Mouse (Mus musculus) small intestine, adult 2 months (tissue): ENCODE measurements at regions not wholly inside any gene's neighbourhood (a gene's known extent, or its start where the extent isn't known, plus 50 kb on each side); places are given as distances from the start of the nearest gene placed in this dataset.
A peak's percentile ranks its signal among the peaks of the same experiment; 100 is the strongest.

ENCODE experiments used
- H3K27ac ChIP-seq: fragments of 200-500 bp; 2 replicates; pipeline ENCODE4 v1.5.1; 2012; ENCODE audit warnings: low read depth, low read length, control low read depth, inconsistent platforms; ENCODE audit not compliant: insufficient read depth
- H3K27me3 ChIP-seq: fragments of 200-500 bp; 2 replicates; pipeline ENCODE4 v1.6.1; 2012; ENCODE audit warnings: mild to moderate bottlenecking, moderate library complexity, low read length, inconsistent platforms; ENCODE audit not compliant: control insufficient read depth, insufficient read depth
- H3K36me3 ChIP-seq: fragments of 200-500 bp; 2 replicates; pipeline ENCODE4 v1.6.1; 2012; ENCODE audit warnings: mild to moderate bottlenecking, low read length, control low read depth, inconsistent platforms; ENCODE audit not compliant: control insufficient read depth, insufficient read depth
- H3K4me1 ChIP-seq: fragments of 200-500 bp; 2 replicates; pipeline ENCODE4 v1.6.1; 2012; ENCODE audit warnings: low read length, inconsistent platforms, mixed read lengths; ENCODE audit not compliant: control insufficient read depth, insufficient read depth, insufficient read length
- H3K4me3 ChIP-seq: fragments of 200-500 bp; 2 replicates; pipeline ENCODE4 v1.5.1; 2012; ENCODE audit warnings: low read depth, mild to moderate bottlenecking, control low read depth, inconsistent platforms, low read length, moderate library complexity
- CTCF ChIP-seq: fragments of 200-500 bp; IDR thresholded peaks from 2 replicates; pipeline ENCODE4 v1.5.1; 2012; ENCODE audit warnings: low read depth, mild to moderate bottlenecking, control low read depth, inconsistent platforms, low read length, moderate library complexity, mixed read lengths; ENCODE audit not compliant: insufficient replicate concordance, insufficient read length; ENCODE audit errors: extremely low read depth
- POLR2A ChIP-seq: fragments of 200-500 bp; IDR thresholded peaks from 2 replicates; pipeline ENCODE4 v1.6.1; 2012; ENCODE audit warnings: low read depth, mild to moderate bottlenecking, control low read depth, inconsistent platforms, low read length, moderate library complexity
- WGBS: fragments of 180-500 bp; shearing (Covaris S2); methylation state at CpG from one replicate; pipeline ENCODE4 v1.1.7; 2018; 5-methylcytosine and 5-hydroxymethylcytosine counted together

DNA sequence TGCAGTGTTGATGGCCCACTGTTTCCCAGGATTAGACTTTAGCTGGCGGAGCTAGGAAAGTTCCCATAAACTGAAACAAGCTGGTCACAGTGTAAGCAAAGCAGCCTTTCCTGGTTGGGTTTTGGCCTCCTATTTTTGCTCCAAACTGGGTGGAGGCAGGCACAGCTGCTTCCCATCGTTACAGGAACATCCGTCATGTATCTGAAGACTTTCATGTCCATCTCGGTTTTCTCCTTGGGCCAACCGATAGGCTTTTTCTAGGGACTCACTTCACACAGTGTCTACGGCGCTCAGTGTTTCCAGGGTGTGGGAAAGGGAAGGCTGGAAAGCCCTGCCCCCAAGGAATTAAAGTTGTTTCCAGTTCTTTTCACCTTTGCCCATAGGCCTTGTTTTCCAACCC is 158.6 kb downstream of the Ndfip2 start:
- H3K27ac ChIP-seq, result no peak overlapping the region
- no peak overlapping the region for H3K4me3 ChIP-seq
- 85% methylated on average over 7 of the region's 7 CpGs for whole genome bisulfite sequencing
- no peaks in the 10 kb centered on the region for H3K4me1 ChIP-seq
- H3K27me3 ChIP-seq, result no peaks in the 10 kb centered on the region
- H3K36me3 ChIP-seq, result no peaks in the 10 kb centered on the region
- TF ChIP-seq CTCF, result no peak

DNA sequence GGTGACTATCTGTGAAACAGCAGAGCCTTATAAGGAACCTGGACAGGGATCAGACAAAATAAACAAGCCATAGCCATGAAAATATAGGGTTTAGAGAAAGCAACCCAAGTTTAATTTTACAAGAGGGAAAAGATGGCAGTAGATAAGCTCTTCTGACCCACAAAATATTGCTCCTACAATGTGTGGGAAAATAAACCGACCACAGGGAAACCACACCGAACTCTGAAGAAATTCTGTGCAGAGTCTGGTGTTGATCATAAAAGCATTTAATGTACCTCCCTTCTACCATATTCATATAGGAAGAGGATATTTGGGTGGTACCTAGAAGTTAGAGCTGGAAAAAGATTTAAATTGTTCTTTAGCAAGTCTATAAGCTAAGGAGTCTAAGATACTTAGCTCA is 146.3 kb downstream of the Ndfip2 start:
- H3K4me1 ChIP-seq, result no peaks in the 10 kb centered on the region
- no peak overlapping the region for H3K4me3 ChIP-seq
- H3K27me3 ChIP-seq, result no peaks in the 10 kb centered on the region
- TF ChIP-seq POLR2A, result no peak
- TF ChIP-seq CTCF, result no peak
- no peaks in the 10 kb centered on the region for H3K36me3 ChIP-seq
- 89% methylated on average over 2 of the region's 2 CpGs for WGBS
- H3K27ac ChIP-seq, result no peak overlapping the region

DNA sequence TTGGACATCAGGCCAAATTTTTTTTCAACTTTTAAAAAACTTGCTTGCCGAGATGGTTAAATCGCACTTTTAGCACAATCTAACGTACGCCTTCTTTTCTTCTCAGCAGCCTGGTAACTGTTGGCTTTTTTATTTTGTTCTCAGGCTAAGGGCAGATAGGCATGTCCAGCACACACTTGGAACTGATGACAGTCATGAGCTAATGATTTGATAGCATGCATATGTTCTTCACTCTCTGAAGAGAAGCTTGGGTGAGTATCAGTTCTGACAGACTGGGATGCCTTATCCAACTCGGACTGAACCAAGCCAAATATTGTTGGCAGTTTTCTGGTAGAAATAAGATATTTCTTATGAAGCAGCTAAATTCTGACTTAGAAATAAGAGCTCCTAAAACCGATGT is 145.9 kb downstream of the Ndfip2 start:
- no peaks in the 10 kb centered on the region for H3K36me3 ChIP-seq
- no peak overlapping the region for H3K4me3 ChIP-seq
- no peak for TF ChIP-seq POLR2A
- no peak for TF ChIP-seq CTCF
- 90% methylated on average over 6 of the region's 6 CpGs for WGBS
- no peak overlapping the region for H3K27ac ChIP-seq
- no peaks in the 10 kb centered on the region for H3K4me1 ChIP-seq
- H3K27me3 ChIP-seq, result no peaks in the 10 kb centered on the region

DNA sequence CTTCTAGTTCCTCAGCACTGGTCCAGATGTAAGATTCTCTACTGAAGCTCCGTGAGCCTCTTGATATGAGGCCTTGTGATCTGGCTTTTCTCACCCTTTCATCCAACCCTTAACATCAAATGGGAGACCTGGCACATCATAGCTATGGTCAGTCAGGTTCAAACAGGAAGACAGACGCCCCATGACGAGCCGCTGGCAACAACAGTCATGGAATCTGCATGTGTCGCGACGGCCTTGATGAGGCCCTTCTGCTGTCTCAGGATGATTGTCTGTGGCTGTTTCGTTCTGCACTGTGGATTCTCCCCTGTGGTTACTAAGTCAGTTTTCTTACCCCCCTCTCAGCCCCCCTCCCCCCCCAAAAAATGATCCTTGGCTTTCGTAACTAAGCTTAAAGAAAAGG is 144.9 kb downstream of the Ndfip2 start:
- Histone ChIP-seq H3K36me3 (no peaks in the 10 kb centered on the region), H3K4me3 (no peak overlapping the region), H3K27ac (no peak overlapping the region), H3K27me3 (no peaks in the 10 kb centered on the region), H3K4me1 (no peaks in the 10 kb centered on the region)
- WGBS, result 93% methylated on average over 9 of the region's 9 CpGs
- TF ChIP-seq POLR2A (no peak), CTCF (no peak)

DNA sequence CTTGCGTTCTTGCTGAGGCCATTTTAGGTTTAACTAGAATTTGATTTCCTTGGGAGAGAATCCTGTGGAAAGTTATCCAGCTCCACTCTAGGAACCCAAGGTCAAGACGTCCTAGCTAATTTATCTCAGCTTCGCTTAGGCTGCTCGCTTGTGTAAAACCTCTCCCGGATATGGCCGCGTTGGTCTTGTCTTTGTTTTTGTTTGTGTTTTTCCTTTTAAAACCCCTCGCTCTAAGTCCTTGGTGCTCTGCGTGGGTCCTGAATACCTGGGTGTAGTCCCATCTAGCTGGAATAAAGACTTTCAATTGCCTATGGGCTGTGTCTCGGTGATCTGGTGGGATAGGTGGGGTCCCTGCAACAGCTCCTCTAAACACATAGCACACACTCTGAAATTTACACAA is 144.2 kb downstream of the Ndfip2 start:
- H3K27me3 ChIP-seq, result no peaks in the 10 kb centered on the region
- H3K4me1 ChIP-seq, result no peaks in the 10 kb centered on the region
- TF ChIP-seq CTCF, result no peak
- no peak for TF ChIP-seq POLR2A
- H3K27ac ChIP-seq, result no peak overlapping the region
- WGBS, result 94% methylated on average over 10 of the region's 10 CpGs
- no peaks in the 10 kb centered on the region for H3K36me3 ChIP-seq
- H3K4me3 ChIP-seq, result no peak overlapping the region

GRCm38 (mm10) chr14:105397467-105397866 is 139.1 kb downstream of the Ndfip2 start:
- Histone ChIP-seq H3K36me3 (no peaks in the 10 kb centered on the region), H3K27ac (no peak overlapping the region), H3K27me3 (no peaks in the 10 kb centered on the region), H3K4me3 (no peak overlapping the region), H3K4me1 (no peaks in the 10 kb centered on the region)
- 20% methylated on average over 8 of the region's 8 CpGs for WGBS
- TF ChIP-seq CTCF (peak; percentile 71; the same call in 1 of the 2 replicates), POLR2A (no peak)

- Histone ChIP-seq H3K27me3 (no peaks in the 10 kb centered on the region), H3K27ac (no peak overlapping the region), H3K36me3 (no peaks in the 10 kb centered on the region), H3K4me1 (no peaks in the 10 kb centered on the region), H3K4me3 (no peak overlapping the region)
- TF ChIP-seq CTCF (no peak), POLR2A (no peak)
- 70% methylated on average over 21 of the region's 21 CpGs for WGBS
Observed at GRCm38 (mm10) chr14:105392079-105392813, 133.9 kb downstream of the Ndfip2 start.

GRCm38 (mm10) chr14:105391430-105391829 is 133.1 kb downstream of the Ndfip2 start:
- Histone ChIP-seq H3K27ac (no peak overlapping the region), H3K36me3 (no peaks in the 10 kb centered on the region), H3K4me3 (no peak overlapping the region), H3K4me1 (no peaks in the 10 kb centered on the region), H3K27me3 (no peaks in the 10 kb centered on the region)
- TF ChIP-seq CTCF (no peak), POLR2A (no peak)
- 86% methylated on average over 11 of the region's 11 CpGs for WGBS
